Mouse (Mus musculus): ENCODE data around the gene Manba. TPM values are rescaled to one million over a fixed set of nuclear protein-coding genes. Genes with fewer than 3 reads are reported as not detected.
A peak's percentile ranks its signal among the peaks of the same experiment; 100 is the strongest.
"Not testable (repeated sequence)": the region's sequence is repeated elsewhere in the genome, so short reads cannot be mapped to it uniquely, and the experiment has no call there.

Manba gene
- polyA plus RNA-seq, 1 experiment from 2014 or later, result 17.2 TPM

- not testable (repeated sequence) for H3K27ac ChIP-seq (ENCODE audit: low read depth); ATAC-seq (replicated peaks; ENCODE audit: low FRiP score, low TSS enrichment, low read depth); H3K4me2 ChIP-seq (ENCODE audit: low read length); DNase-seq (ENCODE audit: low spot score); H3K4me3 ChIP-seq (ENCODE audit: low read depth, low read length); H3K27me3 ChIP-seq (replicated peaks; ENCODE audit: control insufficient read depth, insufficient read depth, low read length); H3K4me1 ChIP-seq (replicated peaks; ENCODE audit: control insufficient read depth, insufficient read depth, low read length); H3K9me3 ChIP-seq (ENCODE audit: control insufficient read depth, low read length); H3K9ac ChIP-seq (ENCODE audit: low read length); H3K36me3 ChIP-seq (ENCODE audit: control insufficient read depth, insufficient read depth, low read length)
- WGBS, result 77% methylated on average over 5 of the region's 5 CpGs
Measured at GRCm38 (mm10) chr3:135479090-135479489, 6.3 kb upstream of the Manba start.

- Histone ChIP-seq H3K4me3 (ENCODE audit: low read depth, low read length) (no peak overlapping the region), H3K9me3 (ENCODE audit: control insufficient read depth, low read length) (no peaks in the 10 kb centered on the region), H3K9ac (ENCODE audit: low read length) (no peak overlapping the region), H3K4me2 (ENCODE audit: low read length) (no peak overlapping the region), H3K36me3 (ENCODE audit: control insufficient read depth, insufficient read depth, low read length) (no peaks in the 10 kb centered on the region), H3K27me3 (replicated peaks; ENCODE audit: control insufficient read depth, insufficient read depth, low read length) (no peaks in the 10 kb centered on the region), H3K4me1 (replicated peaks; ENCODE audit: control insufficient read depth, insufficient read depth, low read length) (no peaks in the 10 kb centered on the region), H3K27ac (ENCODE audit: low read depth) (no peak overlapping the region)
- WGBS, result 87% methylated on average over 6 of the region's 6 CpGs
- ATAC-seq (replicated peaks; ENCODE audit: low FRiP score, low TSS enrichment, low read depth), result no peak
- DNase-seq (ENCODE audit: low spot score), result no peak
Measured at GRCm38 (mm10) chr3:135480767-135481166, 4.6 kb upstream of the Manba start.

- Histone ChIP-seq H3K9me3 (ENCODE audit: control insufficient read depth, low read length) (no peaks in the 10 kb centered on the region), H3K9ac (ENCODE audit: low read length) (no peak overlapping the region), H3K36me3 (ENCODE audit: control insufficient read depth, insufficient read depth, low read length) (no peaks in the 10 kb centered on the region), H3K4me2 (ENCODE audit: low read length) (no peak overlapping the region), H3K4me3 (ENCODE audit: low read depth, low read length) (no peak overlapping the region), H3K27me3 (replicated peaks; ENCODE audit: control insufficient read depth, insufficient read depth, low read length) (no peaks in the 10 kb centered on the region), H3K27ac (ENCODE audit: low read depth) (no peak overlapping the region), H3K4me1 (replicated peaks; ENCODE audit: control insufficient read depth, insufficient read depth, low read length) (no peaks in the 10 kb centered on the region)
- DNase-seq (ENCODE audit: low spot score), result no peak
- ATAC-seq (replicated peaks; ENCODE audit: low FRiP score, low TSS enrichment, low read depth), result no peak
- 77% methylated on average over 3 of the region's 3 CpGs for WGBS
Measured at GRCm38 (mm10) chr3:135481608-135482007, 3.8 kb upstream of the Manba start.

GRCm38 (mm10) chr3:135484650-135485049, 761 bp upstream of the Manba start:
- H3K27me3 ChIP-seq (replicated peaks; ENCODE audit: control insufficient read depth, insufficient read depth, low read length); H3K27ac ChIP-seq (ENCODE audit: low read depth); H3K36me3 ChIP-seq (ENCODE audit: control insufficient read depth, insufficient read depth, low read length); H3K4me1 ChIP-seq (replicated peaks; ENCODE audit: control insufficient read depth, insufficient read depth, low read length); ATAC-seq (replicated peaks; ENCODE audit: low FRiP score, low TSS enrichment, low read depth); DNase-seq (ENCODE audit: low spot score); H3K9ac ChIP-seq (ENCODE audit: low read length); H3K9me3 ChIP-seq (ENCODE audit: control insufficient read depth, low read length); H3K4me3 ChIP-seq (ENCODE audit: low read depth, low read length): not testable (repeated sequence)
- H3K4me2 ChIP-seq (ENCODE audit: low read length), result peak overlapping the region; percentile 90
- WGBS, result 85% methylated on average over 15 of the region's 15 CpGs

- H3K27ac ChIP-seq (ENCODE audit: low read depth), result no peak overlapping the region
- no peaks in the 10 kb centered on the region for H3K27me3 ChIP-seq (replicated peaks; ENCODE audit: control insufficient read depth, insufficient read depth, low read length)
- H3K36me3 ChIP-seq (ENCODE audit: control insufficient read depth, insufficient read depth, low read length), result no peaks in the 10 kb centered on the region
- DNase-seq (ENCODE audit: low spot score) (no peak), ATAC-seq (replicated peaks; ENCODE audit: low FRiP score, low TSS enrichment, low read depth) (no peak)
- no peaks in the 10 kb centered on the region for H3K9me3 ChIP-seq (ENCODE audit: control insufficient read depth, low read length)
- peak overlapping the region; percentile 66 for H3K4me3 ChIP-seq (ENCODE audit: low read depth, low read length)
- 10% methylated on average over 9 of the region's 9 CpGs for WGBS
- peak overlapping the region; percentile 44 for H3K9ac ChIP-seq (ENCODE audit: low read length)
- H3K4me2 ChIP-seq (ENCODE audit: low read length), result peak overlapping the region; percentile 90
- no peaks in the 10 kb centered on the region for H3K4me1 ChIP-seq (replicated peaks; ENCODE audit: control insufficient read depth, insufficient read depth, low read length)
Measured at GRCm38 (mm10) chr3:135485900-135486241, 460 bp downstream of the Manba start.

- no peak overlapping the region for H3K27ac ChIP-seq (ENCODE audit: low read depth)
- ATAC-seq (replicated peaks; ENCODE audit: low FRiP score, low TSS enrichment, low read depth), result no peak
- 70% methylated on average over 5 of the region's 5 CpGs for WGBS
- no peaks in the 10 kb centered on the region for H3K9me3 ChIP-seq (ENCODE audit: control insufficient read depth, low read length)
- DNase-seq (ENCODE audit: low spot score), result no peak
- no peaks in the 10 kb centered on the region for H3K36me3 ChIP-seq (ENCODE audit: control insufficient read depth, insufficient read depth, low read length)
- H3K4me2 ChIP-seq (ENCODE audit: low read length), result peak overlapping the region; percentile 90
- no peak overlapping the region for H3K9ac ChIP-seq (ENCODE audit: low read length)
- H3K27me3 ChIP-seq (replicated peaks; ENCODE audit: control insufficient read depth, insufficient read depth, low read length), result no peaks in the 10 kb centered on the region
- H3K4me1 ChIP-seq (replicated peaks; ENCODE audit: control insufficient read depth, insufficient read depth, low read length), result no peaks in the 10 kb centered on the region
- no peak overlapping the region for H3K4me3 ChIP-seq (ENCODE audit: low read depth, low read length)
Measured at GRCm38 (mm10) chr3:135486351-135486750, 940 bp downstream of the Manba start.

GRCm38 (mm10) chr3:135487803-135488202, 2.4 kb downstream of the Manba start:
- Histone ChIP-seq H3K36me3 (ENCODE audit: control insufficient read depth, insufficient read depth, low read length) (no peaks in the 10 kb centered on the region), H3K27me3 (replicated peaks; ENCODE audit: control insufficient read depth, insufficient read depth, low read length) (no peaks in the 10 kb centered on the region), H3K4me2 (ENCODE audit: low read length) (no peak overlapping the region), H3K9me3 (ENCODE audit: control insufficient read depth, low read length) (no peaks in the 10 kb centered on the region), H3K9ac (ENCODE audit: low read length) (no peak overlapping the region), H3K4me1 (replicated peaks; ENCODE audit: control insufficient read depth, insufficient read depth, low read length) (no peaks in the 10 kb centered on the region), H3K4me3 (ENCODE audit: low read depth, low read length) (no peak overlapping the region), H3K27ac (ENCODE audit: low read depth) (no peak overlapping the region)
- DNase-seq (ENCODE audit: low spot score) (no peak), ATAC-seq (replicated peaks; ENCODE audit: low FRiP score, low TSS enrichment, low read depth) (no peak)
- WGBS, result 85% methylated on average over 4 of the region's 4 CpGs

GRCm38 (mm10) chr3:135489865-135490520, 4.6 kb downstream of the Manba start:
- WGBS, result 65% methylated on average over 5 of the region's 5 CpGs
- H3K27ac ChIP-seq (ENCODE audit: low read depth), result no peak overlapping the region
- DNase-seq (ENCODE audit: low spot score), result no peak

GRCm38 (mm10) chr3:135491102-135491501, 5.7 kb downstream of the Manba start:
- Histone ChIP-seq H3K9ac (ENCODE audit: low read length) (no peak overlapping the region), H3K4me2 (ENCODE audit: low read length) (no peak overlapping the region), H3K9me3 (ENCODE audit: control insufficient read depth, low read length) (no peaks in the 10 kb centered on the region), H3K27ac (ENCODE audit: low read depth) (no peak overlapping the region), H3K36me3 (ENCODE audit: control insufficient read depth, insufficient read depth, low read length) (no peaks in the 10 kb centered on the region), H3K4me3 (ENCODE audit: low read depth, low read length) (no peak overlapping the region), H3K27me3 (replicated peaks; ENCODE audit: control insufficient read depth, insufficient read depth, low read length) (no peaks in the 10 kb centered on the region), H3K4me1 (replicated peaks; ENCODE audit: control insufficient read depth, insufficient read depth, low read length) (no peaks in the 10 kb centered on the region)
- 90% methylated on average over 6 of the region's 6 CpGs for WGBS
- no peak for DNase-seq (ENCODE audit: low spot score)
- no peak for ATAC-seq (replicated peaks; ENCODE audit: low FRiP score, low TSS enrichment, low read depth)

More at GRCm38 (mm10) chr3:135489865-135490520, 4.6 kb downstream of the Manba start:
- Histone ChIP-seq H3K9me3 (ENCODE audit: control insufficient read depth, low read length) (no peaks in the 10 kb centered on the region), H3K27me3 (replicated peaks; ENCODE audit: control insufficient read depth, insufficient read depth, low read length) (no peaks in the 10 kb centered on the region), H3K4me2 (ENCODE audit: low read length) (no peak overlapping the region), H3K36me3 (ENCODE audit: control insufficient read depth, insufficient read depth, low read length) (no peaks in the 10 kb centered on the region), H3K4me1 (replicated peaks; ENCODE audit: control insufficient read depth, insufficient read depth, low read length) (no peaks in the 10 kb centered on the region), H3K4me3 (ENCODE audit: low read depth, low read length) (no peak overlapping the region), H3K9ac (ENCODE audit: low read length) (no peak overlapping the region)
- ATAC-seq (replicated peaks; ENCODE audit: low FRiP score, low TSS enrichment, low read depth), result no peak
